Mouse (Mus musculus) stomach, embryonic 15.5 days (tissue): ENCODE data around the gene Mast1. TPM values are rescaled to one million over a fixed set of nuclear protein-coding genes. Genes with fewer than 3 reads are reported as not detected.
A peak's percentile ranks its signal among the peaks of the same experiment; 100 is the strongest.

ENCODE experiments used
- ATAC-seq: fragments of 200-750 bp; cut with Nextera tagmentation; 2 replicates; pipeline ENCODE4 v1.8.0; 2017; ENCODE audit warnings: low read depth, moderate number of reproducible peaks, moderate TSS enrichment; ENCODE audit not compliant: insufficient read depth, low FRiP score
- H3K27ac ChIP-seq: fragments of 300-500 bp; sonication (generic); 2 replicates; pipeline ENCODE4 v1.5.1; 2015; ENCODE audit warnings: mild to moderate bottlenecking, inconsistent platforms
- H3K27me3 ChIP-seq: fragments of 300-500 bp; sonication (generic); replicated peaks from 2 replicates; pipeline ENCODE4 v1.6.1; 2015; ENCODE audit warnings: inconsistent platforms
- H3K36me3 ChIP-seq: fragments of 300-500 bp; sonication (generic); 2 replicates; pipeline ENCODE4 v1.6.1; 2015; ENCODE audit warnings: inconsistent platforms
- H3K4me1 ChIP-seq: fragments of 300-500 bp; sonication (generic); 2 replicates; pipeline ENCODE4 v1.6.1; 2015; ENCODE audit warnings: inconsistent platforms
- H3K4me2 ChIP-seq: fragments of 300-500 bp; sonication (generic); 2 replicates; pipeline ENCODE4 v1.6.1; 2015; ENCODE audit warnings: mild to moderate bottlenecking, inconsistent platforms
- H3K4me3 ChIP-seq: fragments of 300-500 bp; sonication (generic); replicated peaks from 2 replicates; pipeline ENCODE4 v1.5.1; 2015; ENCODE audit warnings: inconsistent platforms
- H3K9ac ChIP-seq: fragments of 300-500 bp; sonication (generic); 2 replicates; pipeline ENCODE4 v1.6.1; 2015; ENCODE audit warnings: inconsistent platforms
- H3K9me3 ChIP-seq: fragments of 300-500 bp; sonication (generic); 2 replicates; pipeline ENCODE4 v1.6.1; 2016; ENCODE audit warnings: inconsistent platforms
- WGBS: fragments of 180-500 bp; shearing (Covaris S2); methylation state at CpG from one replicate; pipeline ENCODE4 v1.1.7; 2015; 5-methylcytosine and 5-hydroxymethylcytosine counted together
- polyA plus RNA-seq: library from polyadenylated mRNA; unstranded; fragments of >200 nt; fragmentation: Nextera tagmentation; extraction: Ambion mirVana; gene quantifications from 2 replicates; pipeline ENCODE4 v1.2.1, GENCODE M21; 2015

Gene Mast1
- 1.9 and 2.2 TPM in 2 replicates for polyA plus RNA-seq

DNA sequence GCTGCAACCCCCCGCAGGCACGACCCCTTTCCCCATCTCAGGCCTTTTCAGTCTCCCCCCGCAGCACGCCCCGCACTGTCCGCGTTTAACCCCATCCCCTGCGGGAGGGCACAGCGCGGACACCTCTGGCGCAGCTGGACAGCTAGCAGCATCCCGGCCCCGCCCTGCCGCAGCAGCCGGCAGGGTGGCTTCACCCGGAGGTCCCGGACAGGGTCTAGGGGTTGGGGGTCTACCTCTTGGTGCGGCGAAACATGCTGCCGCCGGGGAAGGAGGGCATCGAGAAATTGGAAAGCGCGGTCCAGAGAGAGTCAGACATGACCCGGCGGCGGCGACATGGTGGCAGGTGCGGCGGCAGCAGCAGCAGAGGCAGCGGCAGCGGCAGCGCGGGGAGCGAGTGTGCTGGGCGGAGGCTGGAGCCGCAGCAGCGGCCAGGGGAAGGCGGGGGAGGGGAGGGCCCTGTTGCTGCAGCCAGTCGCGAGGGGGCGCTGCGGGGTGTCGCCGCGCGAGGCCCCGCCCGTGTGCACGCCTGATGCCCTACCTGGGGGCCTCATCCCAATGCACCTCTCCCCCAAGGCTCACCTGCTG, at the start of gene Mast1:
Gene Mast1 (minus strand): TSS at position 398 of the 585 bp plus-strand sequence.
- H3K4me1 ChIP-seq: peaks cover 12% of the 10 kb centered on the region
- under 1% methylated on average over 49 of the region's 50 CpGs for WGBS
- peak within 1 kb of the TSS; percentile 77 for H3K4me2 ChIP-seq
- H3K27ac ChIP-seq: no peak within 1 kb of the TSS
- H3K9me3 ChIP-seq: no peaks in the 10 kb centered on the region
- peak within 1 kb of the TSS; percentile 40 for H3K4me3 ChIP-seq
- 0 out of 2 replicates have a peak, but pooled peaks have one; percentile 37 for ATAC-seq
- peaks cover 44% of the 10 kb centered on the region for H3K27me3 ChIP-seq
- no peak within 1 kb of the TSS for H3K9ac ChIP-seq
- no peaks in the 10 kb centered on the region for H3K36me3 ChIP-seq

DNA sequence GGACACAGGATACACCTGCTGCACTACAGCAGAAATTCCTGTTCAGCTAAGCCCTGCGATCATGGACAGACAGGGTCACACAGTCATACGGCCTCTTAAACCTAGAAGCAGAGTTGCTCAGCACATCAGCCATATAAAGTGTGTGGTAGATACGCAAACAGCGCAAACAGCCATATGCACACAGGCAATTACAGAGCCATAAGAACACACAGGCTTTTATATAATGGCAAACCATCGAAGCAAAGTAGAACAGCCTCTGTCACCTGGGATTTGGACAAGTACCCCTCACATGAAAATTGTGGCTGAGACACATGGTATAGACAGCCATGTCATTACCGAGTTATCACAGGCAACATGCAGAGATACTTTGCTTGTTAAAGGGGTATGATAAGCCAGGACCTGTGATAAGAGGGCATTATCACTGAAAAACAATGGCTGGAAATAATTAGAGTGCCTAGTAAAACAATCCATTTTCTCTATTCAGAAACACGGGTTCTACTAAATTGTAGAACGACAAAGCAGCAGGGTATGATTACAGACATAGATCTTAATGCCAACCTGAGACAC, 49.3 kb upstream of the Mast1 start:
- no peak overlapping the region for H3K9ac ChIP-seq
- no peaks in the 10 kb centered on the region for H3K9me3 ChIP-seq
- no peak for ATAC-seq
- H3K36me3 ChIP-seq: no peaks in the 10 kb centered on the region
- peaks cover 43% of the 10 kb centered on the region for H3K4me1 ChIP-seq
- 28% methylated on average over 8 of the region's 8 CpGs for WGBS
- H3K27me3 ChIP-seq: no peaks in the 10 kb centered on the region
- H3K4me3 ChIP-seq: peak overlapping the region; percentile 52
- H3K4me2 ChIP-seq: peak overlapping the region; percentile 99
- peak overlapping the region; percentile 95 for H3K27ac ChIP-seq

DNA sequence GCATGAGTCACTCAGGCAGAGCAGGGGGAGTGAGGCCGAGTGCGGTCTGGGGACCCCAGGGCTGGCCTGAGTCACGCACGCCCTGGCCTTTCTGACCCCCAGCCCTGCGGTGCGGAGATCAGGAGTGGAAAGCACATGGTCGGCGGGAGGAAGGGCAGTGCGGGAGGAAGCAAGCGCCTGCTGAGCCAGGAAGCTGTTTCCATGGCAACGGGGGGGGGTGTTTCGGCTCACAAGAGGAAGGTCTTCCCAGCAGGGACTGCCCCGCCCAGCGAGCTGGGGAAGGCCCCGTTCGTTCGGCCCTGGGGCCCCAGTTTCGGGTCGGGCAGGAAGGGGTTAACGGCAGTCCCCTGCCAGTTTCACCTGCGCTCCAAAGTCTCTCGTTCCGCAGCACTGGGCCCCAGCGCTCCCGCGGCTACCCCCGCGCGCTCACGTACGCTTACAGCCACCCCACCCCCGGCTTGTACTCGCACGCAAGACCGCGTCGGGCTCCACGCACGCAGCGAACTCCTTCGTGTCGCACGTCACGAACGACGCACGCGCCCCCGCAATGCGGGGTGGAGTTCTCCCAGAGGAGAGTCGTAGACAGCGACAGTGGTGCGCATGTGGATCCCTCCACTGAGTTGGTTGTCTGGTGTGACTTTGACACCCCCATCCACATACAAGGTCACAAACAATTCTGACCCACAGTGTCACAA, 48.7 kb upstream of the Mast1 start:
- Histone ChIP-seq H3K4me3 (peak overlapping the region; percentile 52), H3K4me1 (peaks cover 46% of the 10 kb centered on the region), H3K36me3 (no peaks in the 10 kb centered on the region), H3K9me3 (no peaks in the 10 kb centered on the region), H3K9ac (peak overlapping the region; percentile 49; the same call in 1 of the 2 replicates), H3K27ac (peak overlapping the region; percentile 95), H3K4me2 (peak overlapping the region; percentile 99), H3K27me3 (no peaks in the 10 kb centered on the region)
- ATAC-seq: peak; percentile 19
- WGBS: under 1% methylated on average over 53 of the region's 53 CpGs

DNA sequence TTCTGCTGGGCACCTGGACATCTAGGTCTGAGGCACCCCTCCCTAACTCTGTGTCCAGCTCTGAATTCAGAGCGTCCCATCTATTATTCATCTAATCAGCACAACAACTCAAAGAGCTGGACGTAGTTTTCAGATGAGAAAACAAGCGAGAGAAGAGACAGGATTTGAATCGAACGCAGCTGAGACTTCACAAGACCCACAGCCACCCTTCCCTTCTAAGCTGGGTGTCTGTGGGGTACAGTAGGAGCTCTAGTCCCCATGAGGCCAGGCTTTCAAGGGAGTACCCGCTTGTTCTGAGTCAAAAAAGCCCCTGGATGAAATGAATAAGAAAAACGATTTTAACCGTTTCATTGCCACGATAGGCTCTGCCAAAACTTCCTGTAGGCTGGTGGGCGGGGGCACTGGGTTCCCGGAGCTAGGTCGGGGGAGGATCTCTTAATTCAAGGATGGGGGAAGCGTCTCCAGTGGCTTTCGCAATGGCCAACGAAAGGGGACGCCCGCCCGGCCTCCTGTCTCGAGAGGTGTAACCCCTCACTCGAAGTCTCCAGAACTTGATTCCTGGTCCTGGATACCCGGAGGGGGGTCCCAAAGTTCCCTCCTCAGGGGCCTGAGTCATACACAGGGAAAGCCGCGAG, 48.0 kb upstream of the Mast1 start:
- WGBS: 3% methylated on average over 23 of the region's 23 CpGs
- H3K27ac ChIP-seq: peak overlapping the region; percentile 95
- peak overlapping the region; percentile 99 for H3K4me2 ChIP-seq
- no peak for ATAC-seq
- no peaks in the 10 kb centered on the region for H3K36me3 ChIP-seq
- H3K9ac ChIP-seq: peak overlapping the region; percentile 49; the same call in 1 of the 2 replicates
- peak overlapping the region; percentile 52 for H3K4me3 ChIP-seq
- peaks cover 52% of the 10 kb centered on the region for H3K4me1 ChIP-seq
- no peaks in the 10 kb centered on the region for H3K9me3 ChIP-seq
- no peaks in the 10 kb centered on the region for H3K27me3 ChIP-seq

DNA sequence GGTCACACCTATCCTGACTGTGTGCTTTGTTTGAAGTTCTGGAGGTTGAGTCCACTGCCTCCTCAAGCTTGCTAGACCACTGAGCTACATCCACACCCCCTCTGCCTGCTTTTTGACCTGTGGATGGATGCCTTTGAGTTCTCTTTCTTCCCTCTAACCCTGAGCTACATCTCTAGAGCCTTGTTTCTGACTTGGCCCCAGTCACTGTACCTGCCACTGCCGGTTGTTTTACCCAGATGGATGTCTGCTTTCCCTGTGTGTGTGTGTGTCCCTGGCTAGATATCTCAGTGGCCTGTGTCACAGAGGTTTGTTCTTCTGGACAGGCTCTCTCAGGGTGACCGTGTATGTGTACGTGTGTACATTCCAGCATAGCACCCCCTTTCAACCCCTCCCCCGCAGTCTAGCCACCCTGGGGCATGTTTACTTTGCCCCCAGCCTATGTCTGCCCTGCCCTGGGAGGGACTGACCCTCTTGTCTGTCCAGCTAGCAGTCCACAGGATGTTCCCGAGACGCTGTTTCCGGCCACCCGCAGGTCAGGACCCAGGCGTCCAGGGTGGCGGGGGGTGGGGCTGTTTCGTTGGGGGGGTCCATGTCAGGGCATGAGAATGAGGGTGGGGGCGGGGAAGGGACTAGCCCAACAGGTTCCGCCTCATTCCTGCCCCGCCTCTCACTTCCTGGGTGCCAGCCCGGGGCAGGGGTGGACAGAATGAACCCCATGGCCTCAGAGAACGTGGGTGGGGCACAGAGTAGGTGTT, 47.3 kb upstream of the Mast1 start:
- Histone ChIP-seq H3K4me2 (peak overlapping the region; percentile 99), H3K9ac (no peak overlapping the region), H3K36me3 (no peaks in the 10 kb centered on the region), H3K27ac (peak overlapping the region; percentile 95), H3K27me3 (no peaks in the 10 kb centered on the region), H3K9me3 (no peaks in the 10 kb centered on the region), H3K4me3 (peak overlapping the region; percentile 52), H3K4me1 (peaks cover 59% of the 10 kb centered on the region)
- WGBS: 7% methylated on average over 16 of the region's 16 CpGs
- ATAC-seq: peak; percentile 5; the same call in 1 of the 2 replicates

DNA sequence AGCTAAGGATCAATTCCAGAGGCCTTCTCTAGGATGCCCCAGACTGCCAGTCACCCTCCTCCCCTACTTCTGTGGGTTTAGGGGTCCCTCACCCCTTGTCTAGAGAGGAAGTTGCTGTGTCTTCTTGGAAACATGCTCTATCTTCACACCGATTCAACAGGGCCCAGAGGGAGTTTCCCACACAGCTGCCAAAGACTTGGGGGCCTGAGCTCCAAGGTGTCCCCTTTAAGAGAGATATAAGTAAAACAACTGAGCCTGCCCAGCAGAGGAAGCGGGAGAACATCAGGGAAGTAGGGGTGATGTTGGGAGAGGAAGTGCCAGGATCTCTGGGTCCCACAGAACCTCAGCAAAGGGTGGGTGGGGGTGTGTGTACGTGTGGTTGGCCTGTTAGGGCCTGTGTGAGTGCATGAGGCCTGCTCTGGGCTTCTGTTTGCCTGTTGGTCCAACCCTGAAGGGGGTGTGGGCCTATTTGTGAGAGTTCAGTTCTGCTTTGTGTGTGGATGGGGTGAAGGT, 45.4 kb upstream of the Mast1 start:
- Histone ChIP-seq H3K9ac (no peak overlapping the region), H3K4me2 (peak overlapping the region; percentile 23)
- ATAC-seq: no peak

DNA sequence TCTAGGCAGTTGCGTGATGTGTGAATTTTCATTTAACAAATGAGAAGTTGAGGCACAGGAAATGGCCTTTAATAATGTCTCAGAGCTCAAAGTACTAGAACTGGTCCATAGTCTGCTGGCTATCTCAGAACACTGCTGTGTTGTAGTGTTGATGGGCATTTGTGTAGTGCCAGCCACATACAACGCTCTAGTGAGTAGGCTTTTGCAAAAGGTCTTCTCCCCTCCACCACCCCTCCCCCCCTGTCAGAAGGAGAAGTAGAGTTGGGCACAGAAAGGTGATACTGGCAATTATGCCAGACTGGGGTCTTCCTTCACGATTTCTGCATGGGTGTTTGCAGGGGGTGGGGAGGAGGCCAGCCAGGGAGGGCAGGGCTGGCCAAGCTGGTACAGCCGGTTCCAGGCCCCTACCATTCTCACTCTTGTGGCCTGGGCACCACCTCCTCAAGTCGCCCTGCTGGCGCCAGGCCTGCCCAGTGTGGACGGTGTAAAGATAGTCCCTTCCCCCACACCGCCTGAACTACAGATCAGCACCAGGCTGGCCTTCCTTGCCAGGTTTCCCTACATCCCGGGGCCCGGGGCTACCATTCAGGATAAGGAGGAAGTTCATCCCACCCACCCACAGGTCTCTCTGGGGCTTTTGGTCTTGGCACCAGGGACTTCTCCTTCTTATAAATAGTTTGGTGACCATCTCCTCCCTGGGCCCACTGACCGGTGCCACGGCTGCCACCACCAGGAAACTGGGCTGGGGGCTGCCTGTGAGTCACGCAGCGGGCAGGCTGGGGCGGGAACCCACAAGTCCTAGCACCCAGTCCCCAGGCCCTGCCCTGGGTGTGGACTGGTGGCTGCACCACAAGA, 44.7 kb upstream of the Mast1 start:
- Histone ChIP-seq H3K4me1 (peaks cover 75% of the 10 kb centered on the region), H3K4me2 (peak overlapping the region; percentile 23; the same call in 1 of the 2 replicates), H3K36me3 (no peaks in the 10 kb centered on the region), H3K4me3 (no peak overlapping the region), H3K27ac (peak overlapping the region; percentile 95), H3K27me3 (no peaks in the 10 kb centered on the region), H3K9ac (no peak overlapping the region), H3K9me3 (no peaks in the 10 kb centered on the region)
- ATAC-seq: no peak
- WGBS: 73% methylated on average over 15 of the region's 15 CpGs

More for the DNA sequence above, 45.4 kb upstream of the Mast1 start:
- peak overlapping the region; percentile 95 for H3K27ac ChIP-seq
- peaks cover 69% of the 10 kb centered on the region for H3K4me1 ChIP-seq
- no peak overlapping the region for H3K4me3 ChIP-seq
- no peaks in the 10 kb centered on the region for H3K9me3 ChIP-seq
- no peaks in the 10 kb centered on the region for H3K36me3 ChIP-seq
- 55% methylated on average over 3 of the region's 3 CpGs for WGBS
- H3K27me3 ChIP-seq: no peaks in the 10 kb centered on the region

DNA sequence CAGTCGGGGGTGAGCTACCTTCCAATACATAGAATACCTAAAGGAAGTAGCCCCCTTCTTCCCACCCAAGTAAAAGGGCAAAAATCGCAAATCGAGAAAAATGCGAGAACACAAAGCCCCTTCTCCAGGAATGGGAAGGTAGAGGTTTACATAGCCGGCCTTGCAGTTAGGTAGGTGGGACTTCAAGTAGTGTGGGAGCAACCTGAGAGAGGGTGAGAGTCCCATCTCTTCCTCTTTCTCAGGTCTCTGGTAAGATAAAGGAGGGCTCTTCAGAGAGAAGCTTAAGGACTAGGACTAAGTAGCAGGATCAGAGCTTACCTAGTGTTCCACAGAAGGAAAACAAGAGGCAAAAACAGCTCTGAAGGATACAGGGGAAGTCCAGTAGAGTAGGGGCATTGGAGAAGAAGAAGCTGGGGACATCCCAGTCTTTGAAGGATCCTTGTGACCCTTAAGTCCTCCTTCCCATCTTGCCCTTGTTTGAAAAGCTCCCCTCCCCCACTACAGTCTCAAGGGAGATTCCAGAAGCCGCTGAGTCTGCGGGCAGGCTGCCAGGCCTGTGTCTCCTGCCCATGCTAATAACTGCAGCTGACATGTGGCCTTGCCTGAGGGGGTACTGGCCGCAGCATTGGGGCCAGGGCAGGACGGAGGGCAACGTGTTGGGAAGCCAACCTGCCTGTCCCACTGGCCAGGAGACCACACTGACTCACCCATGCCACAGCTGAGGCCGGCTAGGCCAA, 43.6 kb upstream of the Mast1 start:
- no peak for ATAC-seq
- Histone ChIP-seq H3K9me3 (no peaks in the 10 kb centered on the region), H3K9ac (no peak overlapping the region; the same call in 1 of the 2 replicates), H3K4me2 (peak overlapping the region; percentile 99), H3K4me1 (peaks cover 76% of the 10 kb centered on the region), H3K36me3 (no peaks in the 10 kb centered on the region), H3K27me3 (no peaks in the 10 kb centered on the region), H3K4me3 (0 out of 2 replicates have a peak overlapping the region, but pooled peaks have one; percentile 67), H3K27ac (peak overlapping the region; percentile 95)
- 31% methylated on average over 11 of the region's 11 CpGs for WGBS

DNA sequence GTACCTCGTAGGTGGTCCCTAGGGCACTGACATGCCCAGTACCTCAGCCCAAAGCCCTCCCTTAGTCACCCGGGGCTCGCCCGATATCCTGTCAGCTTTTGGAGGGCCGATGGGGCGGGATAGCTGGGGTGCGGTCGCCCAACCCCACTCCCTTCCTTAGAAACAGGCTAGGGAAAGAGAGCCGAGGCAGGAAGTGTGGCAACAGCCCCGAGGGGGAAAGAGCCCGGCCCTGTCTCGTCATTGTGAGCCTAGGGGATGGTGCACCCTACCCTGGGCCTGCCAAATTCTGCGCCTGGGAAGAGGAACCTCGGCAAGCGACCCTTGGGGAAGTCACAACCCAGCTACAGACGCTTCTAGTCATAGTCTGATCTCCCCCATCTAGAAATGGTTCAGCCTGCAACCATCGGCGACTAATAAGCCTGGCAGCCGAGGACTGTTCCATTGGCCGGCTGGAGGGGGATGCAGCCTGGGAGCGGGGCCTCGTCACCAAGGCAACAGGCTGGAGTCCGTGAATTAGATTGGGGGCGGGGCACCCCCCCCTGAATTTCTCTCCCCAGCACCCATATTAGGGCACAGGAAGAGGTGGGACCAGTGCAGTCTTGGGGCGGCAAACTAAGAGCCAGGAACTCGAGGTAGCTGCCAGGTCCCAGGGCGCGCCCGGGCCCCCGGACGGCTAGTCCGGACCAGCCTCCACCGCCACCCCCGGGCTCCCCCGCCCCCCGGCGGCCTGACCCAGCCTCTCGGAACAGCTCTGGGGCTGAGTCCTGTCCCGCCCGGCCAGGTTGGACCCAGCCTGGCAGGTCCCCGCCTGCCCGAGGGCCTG, 42.7 kb upstream of the Mast1 start:
- H3K4me1 ChIP-seq: peaks cover 69% of the 10 kb centered on the region
- peak overlapping the region; percentile 22; the same call in 1 of the 2 replicates for H3K9ac ChIP-seq
- WGBS: 5% methylated on average over 42 of the region's 42 CpGs
- H3K4me3 ChIP-seq: peak overlapping the region; percentile 67
- H3K4me2 ChIP-seq: peak overlapping the region; percentile 99
- H3K27ac ChIP-seq: peak overlapping the region; percentile 95
- H3K36me3 ChIP-seq: no peaks in the 10 kb centered on the region
- no peaks in the 10 kb centered on the region for H3K9me3 ChIP-seq
- no peaks in the 10 kb centered on the region for H3K27me3 ChIP-seq
- ATAC-seq: peak; percentile 43
